Mouse (Mus musculus): ENCODE measurements at regions not wholly inside any gene's neighbourhood (a gene's known extent, or its start where the extent isn't known, plus 50 kb on each side); places are given as distances from the start of the nearest gene placed in this dataset.

DNA sequence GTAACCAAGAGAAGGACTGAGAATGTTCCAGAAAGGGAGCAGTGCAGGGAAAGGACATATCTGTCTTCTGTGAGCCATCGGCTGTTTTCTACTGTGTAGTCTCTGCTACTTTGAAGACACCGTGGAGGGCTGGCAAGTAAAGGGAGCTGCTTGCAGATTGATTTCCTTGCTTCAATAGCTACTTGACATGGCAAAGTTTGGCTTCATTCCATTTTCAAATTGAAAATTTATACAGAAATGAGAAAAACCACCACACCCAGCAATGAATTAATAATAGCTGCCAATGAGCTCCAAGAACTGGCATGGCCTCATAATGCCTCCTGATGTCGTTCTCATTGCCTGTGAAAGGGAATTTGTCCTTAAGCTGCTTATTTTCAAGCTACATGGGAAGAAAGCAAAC lies 635.1 kb downstream of the Pkhd1 start:
- TF ChIP-seq POLR2A (IDR thresholded peaks at IDR 0.05; ENCODE audit: low read depth, low read length) (no peak), CTCF (IDR thresholded peaks at IDR 0.05; ENCODE audit: borderline replicate concordance, insufficient read depth, low read length) (no peak)
